Mouse (Mus musculus) heart, adult 9 months (tissue): Measurements from ENCODE around the gene Hist2h2aa1.
"Not testable (repeated sequence)": the region's sequence is repeated elsewhere in the genome, so short reads cannot be mapped to it uniquely, and the experiment has no call there.

Experiments used
- DNase-seq, 2 experiments: peaks; one replicate each; pipeline ENCODE4 v3.0.0; 2022; ENCODE audit warnings: low spot score in 2 of 2

The Hist2h2aa1 gene

DNA sequence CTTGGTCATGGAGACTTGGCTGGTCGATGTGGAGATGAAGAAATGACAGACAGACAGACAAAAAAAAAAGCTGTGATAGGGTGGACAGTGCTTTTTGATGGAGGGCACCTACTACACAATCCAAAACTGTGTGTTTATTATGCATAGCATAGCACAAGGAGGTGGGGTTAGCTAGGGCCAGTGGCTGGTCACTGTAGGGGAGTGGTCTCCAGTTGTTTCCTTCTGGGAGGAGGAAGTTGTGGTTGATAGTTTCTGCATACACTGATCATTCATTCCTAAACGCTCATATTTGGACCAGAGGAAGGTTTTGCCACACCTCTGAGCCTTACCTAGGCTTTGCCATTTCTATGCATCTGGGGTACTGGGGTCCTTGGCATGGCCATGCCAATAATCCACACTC is 14.9 kb upstream of the Hist2h2aa1 start:
- no peak for DNase-seq

DNA sequence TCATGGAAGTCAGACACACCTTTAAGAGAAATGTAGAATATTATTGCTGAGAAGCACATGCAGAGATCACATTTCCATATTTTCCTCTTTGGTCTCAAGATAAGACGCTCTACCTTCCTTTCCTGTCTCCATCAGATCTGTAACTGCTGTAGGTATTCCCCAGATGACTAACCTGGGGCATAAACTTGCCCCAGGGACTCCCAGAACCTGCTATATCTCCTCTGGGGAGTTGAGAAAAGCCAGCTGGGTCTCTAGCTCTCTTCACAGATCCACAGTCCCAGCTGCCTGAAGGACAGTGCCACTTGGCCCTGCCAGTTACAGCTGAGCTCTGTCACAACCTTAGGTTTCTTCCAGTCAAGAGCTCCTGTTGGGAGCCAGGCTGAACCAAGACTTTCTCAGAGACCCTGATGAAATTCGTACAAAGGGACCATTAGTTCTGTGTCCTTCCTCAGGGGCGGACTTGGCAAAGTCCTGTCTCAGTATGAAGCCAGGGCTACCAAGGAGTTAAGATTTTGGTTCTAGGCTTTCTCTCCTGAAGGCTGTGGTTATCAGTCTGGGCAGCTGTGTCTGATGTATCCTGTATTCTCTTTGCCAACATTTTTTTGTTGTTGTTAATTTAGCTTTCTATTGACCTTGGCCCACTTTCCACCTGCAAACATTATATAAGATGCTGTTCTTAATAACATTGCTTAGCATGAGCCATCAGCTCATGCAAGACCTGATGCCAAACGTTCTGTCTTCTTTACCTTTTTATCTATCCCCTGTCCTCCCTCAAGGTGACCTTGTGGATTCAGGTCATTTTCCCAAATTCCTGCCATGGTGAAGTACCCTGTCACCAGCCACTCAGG is 14.2 kb upstream of the Hist2h2aa1 start:
- DNase-seq, result peak; percentile 46

DNA sequence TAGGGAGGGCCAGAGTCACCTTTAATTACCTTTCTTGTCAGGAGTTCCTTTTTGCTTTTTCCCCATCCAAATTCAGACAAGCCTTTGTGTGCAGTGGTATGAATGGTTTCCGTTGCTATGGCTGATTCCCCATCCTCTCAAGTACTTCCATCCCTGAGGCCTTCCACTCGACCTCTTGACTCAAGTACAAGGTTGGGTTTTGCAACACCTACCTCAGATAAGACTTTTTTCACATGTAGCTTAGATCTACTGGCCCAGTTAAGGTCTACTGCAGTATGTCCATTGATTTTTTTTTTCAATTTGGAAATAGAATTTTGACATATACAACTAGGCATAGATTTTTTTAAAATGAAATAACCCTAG is 13.6 kb upstream of the Hist2h2aa1 start:
- DNase-seq, result no peak

DNA sequence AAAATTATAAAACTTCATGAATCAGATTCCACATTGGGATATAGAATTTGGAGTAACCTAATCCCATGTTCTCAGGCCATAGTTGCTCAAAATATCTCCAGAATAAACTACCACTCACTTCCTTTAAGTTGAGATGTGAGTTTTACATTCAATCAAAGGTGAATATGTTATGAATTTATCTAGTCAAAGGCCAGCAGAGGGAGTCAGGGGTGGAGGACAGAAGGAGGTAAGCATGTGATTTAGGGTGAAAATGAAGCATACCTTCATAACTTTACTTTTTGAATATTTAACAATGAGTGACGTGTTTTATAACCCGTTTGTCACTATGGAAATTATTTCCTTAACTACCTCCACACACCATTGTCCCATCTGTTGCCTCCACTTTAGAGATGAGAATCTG is 10.4 kb upstream of the Hist2h2aa1 start:
- no peak for DNase-seq

DNA sequence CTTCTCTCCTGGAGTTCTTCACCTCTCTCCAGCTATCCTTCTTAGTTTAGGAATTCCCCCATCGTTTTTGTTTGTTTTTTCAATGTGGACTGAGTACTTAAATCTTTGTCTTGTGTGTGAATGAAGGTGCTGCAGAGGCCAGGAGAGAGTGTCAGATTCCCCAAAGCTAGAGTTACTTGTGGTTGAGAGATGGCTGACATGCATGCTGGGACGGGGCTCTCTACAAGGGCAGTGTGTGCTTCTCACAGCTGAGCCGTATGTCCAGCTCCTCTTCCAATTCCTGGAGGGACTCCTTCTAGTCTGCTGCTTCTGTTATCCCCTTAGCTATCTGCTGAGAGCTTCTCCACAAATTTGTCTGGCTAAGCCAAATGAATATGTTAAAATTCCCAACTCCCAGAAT is 9.5 kb upstream of the Hist2h2aa1 start:
- DNase-seq, result no peak

DNA sequence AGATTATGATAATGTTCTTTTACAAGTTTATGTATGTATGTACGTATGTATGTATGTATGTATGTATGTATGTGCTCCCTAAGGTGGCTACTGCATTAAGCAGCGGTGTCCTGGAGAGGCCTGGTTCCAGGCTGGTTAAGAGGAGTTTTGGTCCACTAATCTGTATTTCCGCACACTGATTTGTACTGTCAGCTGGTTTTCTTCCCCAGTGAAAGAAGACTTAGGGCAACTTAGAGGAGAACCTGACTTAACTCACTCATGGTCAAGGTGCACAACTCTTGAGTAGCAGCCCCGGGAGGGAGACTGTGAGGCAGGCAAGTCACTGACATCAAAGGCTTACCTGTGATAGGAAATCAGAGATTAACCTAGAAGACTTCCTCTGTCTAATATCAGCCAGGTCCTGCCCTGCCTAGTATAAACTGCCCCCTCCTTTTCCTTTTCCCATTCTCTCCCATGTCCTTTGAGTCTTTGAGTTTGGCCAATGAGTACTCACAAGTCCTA is 8.4 kb upstream of the Hist2h2aa1 start:
- no peak for DNase-seq

DNA sequence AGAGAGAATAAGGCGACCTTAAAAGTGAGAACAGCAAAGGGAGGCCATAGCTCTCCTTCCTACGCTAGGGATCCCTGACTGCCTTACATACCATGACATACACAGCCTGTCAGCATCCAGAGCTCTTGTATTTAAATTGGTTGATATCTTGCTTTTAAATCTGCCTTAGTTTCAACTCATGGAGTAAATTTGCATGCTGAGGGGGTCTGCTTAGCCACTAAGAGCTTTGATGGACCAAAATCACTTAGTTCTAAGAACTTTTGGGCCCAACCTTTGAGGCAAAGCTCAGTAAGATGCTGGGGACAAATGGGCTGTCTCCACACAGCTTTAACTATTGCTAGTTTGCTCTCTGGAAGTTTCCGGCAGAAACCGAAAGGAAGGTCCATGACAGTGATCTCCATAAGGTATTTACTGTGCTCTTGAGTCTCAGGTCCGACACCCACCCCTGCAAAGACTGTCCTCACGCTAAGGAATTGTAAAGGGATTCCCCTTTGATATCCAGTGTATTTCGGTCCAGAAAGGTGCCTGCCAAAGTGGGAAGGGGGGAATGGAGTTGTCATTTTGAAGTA is 7.9 kb upstream of the Hist2h2aa1 start:
- DNase-seq, result no peak

DNA sequence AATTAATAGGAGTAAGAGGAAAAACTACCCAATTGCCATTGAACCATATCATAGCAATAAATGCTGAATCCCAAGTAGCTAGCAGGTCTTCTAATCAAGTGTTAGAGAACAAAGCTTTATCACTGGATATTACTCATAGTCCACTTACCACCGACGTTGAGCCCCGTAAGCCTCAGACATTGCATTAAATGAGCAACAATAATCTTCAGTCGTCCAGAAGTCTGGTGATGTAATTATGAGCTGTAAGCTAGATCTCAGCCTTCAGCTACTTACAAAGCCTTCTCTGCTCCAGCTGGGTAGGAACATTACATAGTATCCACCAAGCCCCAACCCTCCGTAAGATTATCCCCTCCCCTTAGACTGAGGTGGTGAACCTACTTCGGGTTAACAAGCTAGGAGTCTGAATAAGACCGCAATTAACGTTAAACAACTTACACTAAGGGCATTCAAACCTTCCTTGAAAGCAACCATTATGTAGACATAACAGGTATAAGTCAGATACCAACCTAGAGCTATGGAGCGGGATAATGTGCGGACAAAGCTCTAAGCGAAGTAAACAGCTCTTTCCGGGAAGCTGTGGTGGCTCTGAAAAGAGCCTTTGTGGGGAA is 7.3 kb upstream of the Hist2h2aa1 start:
- DNase-seq, result no peak

DNA sequence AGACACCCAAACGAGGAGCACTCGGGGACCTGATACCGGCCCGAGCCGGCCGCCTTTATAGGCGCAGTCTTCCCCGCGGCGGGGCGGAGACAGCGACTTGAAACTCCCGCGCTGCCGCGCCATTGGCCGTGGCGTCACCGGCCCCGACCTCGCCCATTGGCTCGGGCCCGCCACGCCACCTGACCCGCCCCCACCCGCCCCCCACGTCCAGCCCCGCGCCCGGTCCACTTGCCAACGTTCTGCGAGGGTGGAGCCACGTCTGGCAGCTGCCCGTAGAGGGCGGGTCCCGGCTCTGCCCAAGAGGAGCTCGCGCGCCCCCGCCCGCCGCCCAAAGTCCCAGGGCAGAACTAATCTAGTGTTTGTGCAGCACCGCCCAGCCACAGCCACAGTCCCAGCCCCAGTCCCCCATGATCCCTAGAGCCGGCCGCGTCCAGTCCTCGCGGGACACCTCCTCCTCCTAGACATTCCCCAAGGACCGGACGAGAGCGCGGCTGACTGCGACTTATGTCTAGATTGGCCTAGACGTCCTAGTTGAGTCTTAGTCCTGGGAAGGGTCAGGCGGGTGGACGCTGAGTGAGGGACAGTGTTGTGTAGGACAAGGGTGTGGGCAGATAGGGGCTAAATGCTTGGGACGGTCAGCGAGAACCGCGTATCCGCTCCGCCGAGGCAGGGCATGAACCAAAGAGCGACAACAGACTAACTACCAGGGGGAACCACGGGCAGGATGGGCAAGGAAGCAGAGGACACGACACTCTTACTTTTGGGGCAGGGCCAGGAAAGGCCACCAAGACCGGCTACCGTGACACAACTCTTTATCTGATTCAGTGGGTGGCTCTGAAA is 6.1 kb upstream of the Hist2h2aa1 start, which contains the start of gene Hist2h3c2:
TSS of gene Hist2h3c2 (minus strand) at position 174 of the 840 bp plus-strand sequence.
- peak; percentile 46 to 61 for DNase-seq

DNA sequence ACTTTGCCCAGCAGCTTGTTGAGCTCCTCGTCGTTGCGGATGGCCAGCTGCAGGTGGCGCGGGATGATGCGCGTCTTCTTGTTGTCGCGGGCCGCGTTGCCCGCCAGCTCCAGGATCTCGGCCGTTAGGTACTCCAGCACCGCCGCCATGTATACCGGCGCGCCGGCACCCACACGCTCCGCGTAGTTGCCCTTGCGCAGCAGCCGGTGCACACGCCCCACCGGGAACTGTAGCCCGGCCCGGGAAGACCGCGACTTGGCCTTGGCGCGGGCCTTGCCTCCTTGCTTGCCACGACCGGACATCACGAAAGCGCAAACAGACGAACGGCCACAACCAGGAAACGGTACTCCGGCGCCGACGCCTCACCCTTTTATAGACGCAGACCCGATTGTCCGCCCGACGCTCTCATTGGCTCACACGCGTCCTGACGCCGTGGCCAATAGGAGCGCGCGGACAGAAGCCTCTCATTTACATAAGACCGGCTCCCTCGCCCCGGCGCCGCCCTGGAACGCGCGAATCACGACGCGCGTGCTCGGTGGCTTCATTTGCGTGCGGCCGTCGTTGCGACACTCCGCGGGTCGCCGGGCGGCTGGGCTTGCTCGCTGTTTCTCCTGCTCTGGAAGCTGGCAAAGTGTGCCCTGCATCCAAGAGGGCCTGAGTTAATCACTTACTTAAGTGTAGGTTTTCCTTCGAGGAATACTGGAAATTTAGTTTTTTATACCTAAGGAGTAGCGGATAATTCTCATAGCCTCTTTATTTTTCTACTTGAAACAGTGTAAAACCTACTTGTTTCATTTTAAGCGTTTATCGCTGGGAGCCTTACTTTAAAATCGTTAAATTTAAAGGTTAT is 5.1 kb upstream of the Hist2h2aa1 start, which contains the start of gene Hist2h2aa2:
TSS of gene Hist2h2aa2 (minus strand) at position 328 of the 850 bp plus-strand sequence.
- peak; percentile 97 for DNase-seq

DNA sequence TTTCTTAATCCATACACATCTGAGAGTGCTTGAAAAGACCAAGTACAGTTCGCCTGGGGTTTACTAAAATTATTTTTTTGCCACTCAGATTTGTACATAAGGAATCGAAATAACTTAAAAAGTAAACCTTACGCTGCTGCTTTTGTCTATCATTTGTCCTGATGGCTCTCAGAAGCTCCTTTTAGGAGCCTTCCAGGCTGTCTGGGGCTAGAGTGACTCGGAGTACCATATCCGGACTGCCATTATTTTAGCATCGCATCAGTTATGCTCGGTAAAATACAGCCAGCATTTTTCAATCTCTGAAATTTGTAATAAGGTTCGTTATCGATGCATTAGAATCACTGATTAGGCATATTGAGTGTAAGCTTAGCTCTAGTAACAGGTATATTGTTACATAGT is 4.5 kb upstream of the Hist2h2aa1 start:
- DNase-seq, result no peak

DNA sequence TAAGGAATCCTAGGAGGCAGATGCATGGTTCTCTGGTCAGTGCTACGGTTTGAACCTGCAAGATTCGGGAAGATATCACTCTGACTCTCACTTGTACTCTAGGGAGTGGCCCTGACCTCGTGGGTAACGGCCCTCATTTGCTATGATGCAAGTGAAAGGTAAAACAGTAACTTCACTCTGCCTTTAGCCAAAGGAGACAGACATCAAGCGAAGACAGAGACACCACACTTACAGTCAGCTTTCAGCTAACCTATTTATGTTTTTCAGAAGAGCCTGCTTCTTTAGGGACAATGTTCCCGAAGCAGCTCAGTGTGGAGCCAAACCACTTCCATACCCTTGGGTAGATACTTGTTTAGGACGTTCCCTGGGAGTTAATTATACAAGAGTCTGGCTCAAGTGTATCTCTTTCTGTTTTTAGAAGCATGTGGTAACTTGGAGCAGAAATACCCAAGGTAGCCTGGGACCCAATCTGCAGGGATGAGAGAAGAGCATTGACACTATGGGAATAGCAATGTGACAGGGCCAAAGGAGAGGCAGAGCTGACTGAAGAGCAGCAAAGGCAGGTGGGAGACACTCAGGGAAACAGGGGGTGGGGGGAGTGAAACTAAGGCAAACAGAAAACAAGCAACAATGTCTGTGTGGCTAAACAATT is 1.2 kb upstream of the Hist2h2aa1 start:
- peak; percentile 28 to 53 for DNase-seq

DNA sequence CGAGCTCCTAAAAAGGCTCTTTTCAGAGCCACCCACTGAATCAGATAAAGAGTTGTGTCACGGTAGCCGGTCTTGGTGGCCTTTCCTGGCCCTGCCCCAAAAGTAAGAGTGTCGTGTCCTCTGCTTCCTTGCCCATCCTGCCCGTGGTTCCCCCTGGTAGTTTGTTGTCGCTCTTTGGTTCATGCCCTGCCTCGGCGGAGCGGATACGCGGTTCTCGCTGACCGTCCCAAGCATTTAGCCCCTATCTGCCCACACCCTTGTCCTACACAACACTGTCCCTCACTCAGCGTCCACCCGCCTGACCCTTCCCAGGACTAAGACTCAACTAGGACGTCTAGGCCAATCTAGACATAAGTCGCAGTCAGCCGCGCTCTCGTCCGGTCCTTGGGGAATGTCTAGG is 721 bp downstream of the Hist2h2aa1 start:
- DNase-seq, result not testable (repeated sequence)

DNA sequence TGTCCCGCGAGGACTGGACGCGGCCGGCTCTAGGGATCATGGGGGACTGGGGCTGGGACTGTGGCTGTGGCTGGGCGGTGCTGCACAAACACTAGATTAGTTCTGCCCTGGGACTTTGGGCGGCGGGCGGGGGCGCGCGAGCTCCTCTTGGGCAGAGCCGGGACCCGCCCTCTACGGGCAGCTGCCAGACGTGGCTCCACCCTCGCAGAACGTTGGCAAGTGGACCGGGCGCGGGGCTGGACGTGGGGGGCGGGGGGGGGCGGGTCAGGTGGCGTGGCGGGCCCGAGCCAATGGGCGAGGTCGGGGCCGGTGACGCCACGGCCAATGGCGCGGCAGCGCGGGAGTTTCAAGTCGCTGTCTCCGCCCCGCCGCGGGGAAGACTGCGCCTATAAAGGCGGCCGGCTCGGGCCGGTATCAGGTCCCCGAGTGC is 1.1 kb downstream of the Hist2h2aa1 start, which contains the start of gene Hist2h3c1:
TSS of gene Hist2h3c1 (plus strand) at position 259 of the 430 bp plus-strand sequence.
- not testable (repeated sequence) for DNase-seq

DNA sequence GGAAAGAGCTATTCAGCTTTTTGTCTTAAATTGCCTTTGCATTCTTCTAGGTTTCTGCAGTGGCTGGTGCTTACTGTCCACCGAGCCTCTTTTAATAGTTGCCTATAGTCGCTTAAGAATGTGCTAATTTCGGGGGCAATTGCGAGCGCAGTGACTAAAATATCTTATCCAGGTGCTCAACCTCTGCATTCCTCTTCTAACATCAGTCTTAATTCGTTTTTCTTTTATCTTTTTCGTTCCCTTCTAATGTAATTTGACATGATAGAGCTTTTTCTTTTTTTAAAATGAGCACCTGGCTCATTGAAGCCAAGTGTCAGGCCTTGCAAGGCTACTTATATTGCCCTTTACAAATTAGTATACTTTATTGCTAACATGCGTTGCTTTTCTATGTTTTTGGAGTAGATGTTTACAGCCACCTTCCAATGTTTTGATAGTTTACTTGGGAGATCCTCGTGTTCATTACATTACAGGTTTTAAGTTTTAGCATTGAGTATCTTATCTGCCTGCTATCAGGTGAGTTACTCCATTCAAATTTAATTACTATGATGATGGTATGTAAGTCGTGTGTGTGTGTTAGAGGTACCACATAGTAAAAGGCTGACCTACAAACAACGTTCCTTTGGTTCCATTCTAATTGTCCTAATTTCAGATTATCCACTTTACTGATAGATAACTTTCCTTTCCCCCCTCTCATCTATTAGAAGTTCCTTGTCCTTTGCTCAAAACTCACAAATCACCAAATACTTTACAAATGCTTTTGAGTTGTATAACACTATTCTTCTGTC is 2.3 kb downstream of the Hist2h2aa1 start:
- no peak for DNase-seq

DNA sequence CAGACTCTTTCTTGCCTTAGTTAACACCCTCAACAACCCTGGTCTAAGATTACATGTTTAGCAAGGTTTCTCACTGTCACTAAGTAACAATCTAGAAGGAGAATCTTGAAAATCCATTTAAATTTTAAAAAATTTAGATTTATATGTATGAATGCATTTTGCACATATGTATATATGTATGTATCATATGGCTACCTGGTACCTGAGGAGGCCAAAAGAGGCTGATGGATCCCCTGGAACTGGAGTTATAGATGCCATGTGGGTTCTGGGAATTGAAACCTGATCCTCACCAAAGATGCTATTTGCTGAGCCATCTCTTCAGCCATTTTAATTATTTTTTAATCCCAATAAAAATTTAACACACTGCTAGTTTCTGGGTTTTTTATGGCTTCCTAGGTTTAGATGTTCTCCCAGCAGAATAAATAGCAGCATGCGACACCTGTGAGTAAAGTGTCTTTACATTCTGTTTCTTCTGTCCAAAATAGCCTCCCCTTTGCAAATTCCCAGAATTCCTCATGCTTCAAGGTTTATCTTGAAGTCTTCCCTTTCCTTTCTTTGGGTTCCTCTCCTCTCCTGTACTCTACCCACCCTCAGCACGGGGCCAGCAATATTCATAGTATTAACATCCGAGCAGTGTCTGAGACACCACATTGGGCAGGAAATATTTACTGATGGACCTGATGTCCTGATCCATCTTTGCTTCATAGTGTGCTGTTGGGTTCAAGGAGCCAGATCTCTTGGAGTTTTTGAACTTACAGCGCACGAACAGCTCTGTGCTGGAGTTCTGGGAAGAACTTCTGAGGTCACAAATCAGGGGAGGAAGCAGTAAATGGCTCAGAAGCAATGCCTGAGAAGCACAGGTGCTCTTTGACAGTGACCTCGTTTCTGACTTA is 3.1 kb downstream of the Hist2h2aa1 start:
- DNase-seq, result no peak

DNA sequence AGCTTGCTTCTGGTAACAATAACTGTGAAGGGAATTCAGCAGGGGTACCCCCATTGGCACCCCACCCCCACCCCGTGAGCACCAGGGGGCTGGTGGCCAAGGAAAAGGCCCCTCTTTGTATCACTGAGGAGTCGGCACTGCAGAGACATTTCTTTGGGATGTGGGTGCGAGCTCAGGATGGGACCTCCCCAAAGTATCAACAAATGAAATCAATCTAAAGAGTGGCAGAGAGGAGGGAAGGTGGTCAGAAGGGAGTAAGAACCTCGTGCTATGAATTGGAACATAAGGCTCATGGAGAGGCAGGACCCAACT is 3.7 kb downstream of the Hist2h2aa1 start:
- DNase-seq, result no peak

DNA sequence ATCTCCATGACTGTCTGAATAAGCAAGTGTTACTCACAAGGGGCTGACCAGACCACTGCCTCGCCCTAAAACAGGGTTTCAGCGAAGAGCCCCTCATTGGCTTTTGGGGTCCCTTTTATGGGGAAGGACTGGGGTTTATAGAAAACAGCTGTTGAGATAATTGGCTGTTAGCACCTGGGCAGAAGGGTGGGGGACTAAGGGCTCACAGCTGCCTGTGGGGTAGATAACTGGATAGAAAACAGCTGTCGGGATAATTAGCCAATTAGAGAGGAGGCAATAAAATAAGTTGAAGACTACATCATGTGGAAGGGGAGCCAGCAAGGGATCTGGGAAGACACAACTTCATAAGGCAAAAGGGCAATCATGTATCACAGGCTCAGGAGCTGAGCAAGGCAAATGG is 5.6 kb downstream of the Hist2h2aa1 start:
- no peak for DNase-seq
